Mouse (Mus musculus) liver, embryonic 11.5 days (tissue): ENCODE data around the gene Mto1. TPM values are rescaled to one million over a fixed set of nuclear protein-coding genes. Genes with fewer than 3 reads are reported as not detected.
A peak's percentile ranks its signal among the peaks of the same experiment; 100 is the strongest.
"Not testable (repeated sequence)": the region's sequence is repeated elsewhere in the genome, so short reads cannot be mapped to it uniquely, and the experiment has no call there.

Experiments used
- ATAC-seq: fragments of 200-750 bp; cut with Nextera tagmentation; replicated peaks from 2 replicates; pipeline ENCODE4 v1.8.0; 2017; ENCODE audit warnings: moderate number of reproducible peaks, mild to moderate bottlenecking, moderate TSS enrichment, moderate library complexity; ENCODE audit not compliant: low FRiP score
- DNase-seq: peaks from one replicate; pipeline ENCODE4 v3.0.0-alpha.2; 2017; ENCODE audit warnings: low spot score
- H3K27ac ChIP-seq: fragments of 300-500 bp; sonication (generic); 2 replicates; pipeline ENCODE4 v1.5.1; 2014; ENCODE audit warnings: mild to moderate bottlenecking, low read depth, low read length, control low read depth
- H3K27me3 ChIP-seq: fragments of 300-500 bp; sonication (generic); replicated peaks from 2 replicates; pipeline ENCODE4 v1.6.1; 2014; ENCODE audit warnings: low read length, mixed read lengths; ENCODE audit not compliant: control insufficient read depth, insufficient read depth
- H3K36me3 ChIP-seq: fragments of 300-500 bp; sonication (generic); 2 replicates; pipeline ENCODE4 v1.6.1; 2014; ENCODE audit warnings: mild to moderate bottlenecking, low read length, moderate library complexity, mixed read lengths; ENCODE audit not compliant: control insufficient read depth, insufficient read depth
- H3K4me1 ChIP-seq: fragments of 300-500 bp; sonication (generic); replicated peaks from 2 replicates; pipeline ENCODE4 v1.6.1; 2014; ENCODE audit warnings: low read length, mixed read lengths; ENCODE audit not compliant: control insufficient read depth, insufficient read depth
- H3K4me2 ChIP-seq: fragments of 300-500 bp; sonication (generic); 2 replicates; pipeline ENCODE4 v1.6.1; 2014; ENCODE audit warnings: mild to moderate bottlenecking, control low read depth, moderate library complexity
- H3K4me3 ChIP-seq: fragments of 300-500 bp; sonication (generic); 2 replicates; pipeline ENCODE4 v1.5.1; 2014; ENCODE audit warnings: low read depth, low read length, control low read depth
- H3K9ac ChIP-seq: fragments of 300-500 bp; sonication (generic); 2 replicates; pipeline ENCODE4 v1.6.1; 2014; ENCODE audit warnings: low read depth, low read length, control low read depth
- H3K9me3 ChIP-seq: fragments of 300-500 bp; sonication (generic); 2 replicates; pipeline ENCODE4 v1.6.1; 2016; ENCODE audit warnings: low read length, inconsistent platforms, mixed read lengths; ENCODE audit not compliant: control insufficient read depth
- WGBS: fragments of 180-500 bp; shearing (Covaris S2); extraction: QIAGEN DNeasy Blood & Tissue Kit; methylation state at CpG from one replicate; pipeline ENCODE4 v1.1.7; 2014; 5-methylcytosine and 5-hydroxymethylcytosine counted together
- microRNA-seq: library from miRNA; unstranded; fragments of <30 nt; microRNA quantifications from one replicate; pipeline ENCODE4, GENCODE M21; 2017; ENCODE audit warnings: borderline number of aligned reads
- polyA plus RNA-seq: library from polyadenylated mRNA; unstranded; fragments of >200 nt; fragmentation: Nextera tagmentation; extraction: Ambion mirVana; gene quantifications from 2 replicates; pipeline ENCODE4 v1.2.1, GENCODE M21; 2014

Gene Mto1
- polyA plus RNA-seq, 1 experiment from 2014 or later: 43.0 TPM

- no peaks in the 10 kb centered on the region for H3K9me3 ChIP-seq
- no peaks in the 10 kb centered on the region for H3K27me3 ChIP-seq
- H3K9ac ChIP-seq: no peak overlapping the region
- no peak overlapping the region for H3K4me3 ChIP-seq
- peaks cover 23% of the 10 kb centered on the region for H3K4me1 ChIP-seq
- 35% methylated on average over 3 of the region's 3 CpGs for WGBS
- peak overlapping the region; percentile 2 for H3K4me2 ChIP-seq
- ATAC-seq (peak; percentile 90), DNase-seq (no peak)
- H3K27ac ChIP-seq: no peak overlapping the region
- no peaks in the 10 kb centered on the region for H3K36me3 ChIP-seq
Observed at GRCm38 (mm10) chr9:78516125-78516524, 68.1 kb downstream of the Mto1 start.

- H3K36me3 ChIP-seq, H3K9ac ChIP-seq, DNase-seq, H3K9me3 ChIP-seq, H3K4me3 ChIP-seq, ATAC-seq, H3K4me2 ChIP-seq, H3K27me3 ChIP-seq, H3K27ac ChIP-seq: not testable (repeated sequence)
- WGBS: 61% methylated on average over 3 of the region's 3 CpGs
- peaks cover 25% of the 10 kb centered on the region for H3K4me1 ChIP-seq
Observed at GRCm38 (mm10) chr9:78517237-78517636, 69.2 kb downstream of the Mto1 start.

GRCm38 (mm10) chr9:78520127-78520779 is 72.2 kb downstream of the Mto1 start:
- Histone ChIP-seq H3K9me3 (no peaks in the 10 kb centered on the region), H3K4me3 (peak overlapping the region; percentile 60), H3K9ac (peak overlapping the region; percentile 63), H3K4me1 (peaks cover 21% of the 10 kb centered on the region), H3K4me2 (peak overlapping the region; percentile 86), H3K27ac (peak overlapping the region; percentile 60; the same call in 1 of the 2 replicates), H3K36me3 (peaks cover 3% of the 10 kb centered on the region; the same call in 1 of the 2 replicates), H3K27me3 (no peaks in the 10 kb centered on the region)
- ATAC-seq: peak; percentile 40
- peak; percentile 64 for DNase-seq
- WGBS: 15% methylated on average over 15 of the region's 15 CpGs

- Histone ChIP-seq H3K36me3 (peaks cover 3% of the 10 kb centered on the region; the same call in 1 of the 2 replicates), H3K9me3 (no peaks in the 10 kb centered on the region), H3K4me3 (peak overlapping the region; percentile 60), H3K9ac (peak overlapping the region; percentile 63), H3K27ac (peak overlapping the region; percentile 47; the same call in 1 of the 2 replicates), H3K27me3 (no peaks in the 10 kb centered on the region), H3K4me1 (peaks cover 20% of the 10 kb centered on the region), H3K4me2 (peak overlapping the region; percentile 86)
- 1% methylated on average over 40 of the region's 40 CpGs for WGBS
- peak; percentile 69 for DNase-seq
- ATAC-seq: peak; percentile 24; the same call in 1 of the 2 replicates
Observed at GRCm38 (mm10) chr9:78520780-78521601, 73.0 kb downstream of the Mto1 start.

DNA sequence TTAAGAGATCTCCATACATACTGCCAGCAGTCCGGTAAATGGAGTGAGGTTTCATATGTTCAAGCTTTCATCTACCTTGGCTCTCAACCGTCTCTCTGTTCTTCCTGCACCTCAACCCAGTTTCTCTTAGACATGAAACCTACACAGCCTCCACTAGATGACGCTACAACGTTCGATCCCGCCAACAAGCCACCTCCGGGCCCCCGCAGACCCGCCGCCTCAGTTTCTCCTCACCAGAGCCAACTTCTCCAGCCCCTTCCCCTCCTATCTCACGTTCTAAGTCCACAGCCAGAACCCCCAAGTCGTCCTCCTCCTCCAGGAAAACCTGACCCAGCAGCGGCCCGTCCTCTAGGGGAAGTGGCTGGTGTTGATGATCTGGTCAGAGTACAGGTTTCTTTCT is 73.7 kb downstream of the Mto1 start:
- WGBS: 17% methylated on average over 14 of the region's 14 CpGs
- DNase-seq (peak; percentile 55), ATAC-seq (0 out of 2 replicates have a peak, but pooled peaks have one; percentile 39)
- H3K36me3 ChIP-seq: peaks cover 3% of the 10 kb centered on the region; the same call in 1 of the 2 replicates
- peak overlapping the region; percentile 86 for H3K4me2 ChIP-seq
- peak overlapping the region; percentile 60 for H3K4me3 ChIP-seq
- H3K9me3 ChIP-seq: no peaks in the 10 kb centered on the region
- H3K4me1 ChIP-seq: peaks cover 17% of the 10 kb centered on the region
- peak overlapping the region; percentile 63 for H3K9ac ChIP-seq
- no peaks in the 10 kb centered on the region for H3K27me3 ChIP-seq
- no peak overlapping the region for H3K27ac ChIP-seq

Small RNAs within 50 kb of the gene (microRNA-seq; reads per million reads assigned to microRNA genes)
- not detected for gene Gm26377

Other genes with a start within 250 kb of the Mto1 start
- not detected in 2 replicates for gene Gsta1, start 217.6 kb upstream of the Mto1 start, polyA plus RNA-seq
- gene Gm3776, start 191.1 kb upstream of the Mto1 start, polyA plus RNA-seq: not detected in 2 replicates
- gene Gm10639, start 158.3 kb upstream of the Mto1 start, polyA plus RNA-seq: not detected in 2 replicates
- gene Omt2a, start 133.4 kb upstream of the Mto1 start, polyA plus RNA-seq: not detected in 2 replicates
- not detected in 2 replicates for gene Omt2b, start 120.6 kb upstream of the Mto1 start, polyA plus RNA-seq
- gene Gsta2, start 92.4 kb upstream of the Mto1 start, polyA plus RNA-seq: not detected in 2 replicates
- gene Dppa5a, start 80.0 kb upstream of the Mto1 start, polyA plus RNA-seq: 0.64 TPM in 1 of 2 replicates, not detected in the other
- 0.12 and 0.16 TPM in 2 replicates for gene Ooep, start 69.5 kb upstream of the Mto1 start, polyA plus RNA-seq
- gene Ddx43, start 52.4 kb upstream of the Mto1 start, polyA plus RNA-seq: 0.19 and 0.21 TPM in 2 replicates
- gene Cgas, start 5.0 kb upstream of the Mto1 start, polyA plus RNA-seq: 0.85 and 1.3 TPM in 2 replicates
- gene Gm17324, start 578 bp downstream of the Mto1 start, polyA plus RNA-seq: 0.96 and 1.2 TPM in 2 replicates
- gene Eef1a1, start 40.9 kb downstream of the Mto1 start, polyA plus RNA-seq: 4,536 and 4,551 TPM in 2 replicates
- 7.9 and 8.5 TPM in 2 replicates for gene Slc17a5, start 139.8 kb downstream of the Mto1 start, polyA plus RNA-seq
- 0.82 and 1.2 TPM in 2 replicates for gene Cd109, start 167.3 kb downstream of the Mto1 start, polyA plus RNA-seq